Mouse (Mus musculus) embryo, embryonic 11 days (tissue): ENCODE measurements around the gene Cyp2d22.
"Not testable (repeated sequence)": the region's sequence is repeated elsewhere in the genome, so short reads cannot be mapped to it uniquely, and the experiment has no call there.

Experiments used
- DNase-seq: peaks from one replicate; pipeline ENCODE4 v3.0.0-alpha.2; 2015

Cyp2d22 gene

GRCm38 (mm10) chr15:82375855-82376254 lies 4.2 kb downstream of the Cyp2d22 start:
- DNase-seq, result no peak

- DNase-seq, result no peak
These were observed 5.6 kb downstream of the Cyp2d22 start for GRCm38 (mm10) chr15:82374437-82374836.

GRCm38 (mm10) chr15:82372991-82373390 lies 7.1 kb downstream of the Cyp2d22 start:
- DNase-seq, result no peak

GRCm38 (mm10) chr15:82372446-82372845 lies 7.6 kb downstream of the Cyp2d22 start:
- no peak for DNase-seq

GRCm38 (mm10) chr15:82368851-82369250 lies 11.2 kb downstream of the Cyp2d22 start:
- no peak for DNase-seq

- DNase-seq, result no peak
These were observed 11.9 kb downstream of the Cyp2d22 start for GRCm38 (mm10) chr15:82368146-82368545.

- DNase-seq, result not testable (repeated sequence)
These were observed 15.5 kb downstream of the Cyp2d22 start for GRCm38 (mm10) chr15:82364561-82364960.

- not testable (repeated sequence) for DNase-seq
These were observed 16.3 kb downstream of the Cyp2d22 start for GRCm38 (mm10) chr15:82363801-82364200.

GRCm38 (mm10) chr15:82362234-82362633 lies 17.8 kb downstream of the Cyp2d22 start:
- no peak for DNase-seq

GRCm38 (mm10) chr15:82361459-82362018 lies 18.5 kb downstream of the Cyp2d22 start:
- no peak for DNase-seq

- no peak for DNase-seq
These were observed 21.4 kb downstream of the Cyp2d22 start for GRCm38 (mm10) chr15:82358431-82359260.

GRCm38 (mm10) chr15:82354126-82354945 lies 25.7 kb downstream of the Cyp2d22 start, which contains the start of gene Ndufa6:
TSS of gene Ndufa6 (minus strand) at chr15:82354322.
- peak; percentile 97 for DNase-seq

- DNase-seq, result no peak
These were observed 26.3 kb downstream of the Cyp2d22 start for GRCm38 (mm10) chr15:82353745-82354113.

- no peak for DNase-seq
These were observed 26.8 kb downstream of the Cyp2d22 start for GRCm38 (mm10) chr15:82353078-82353744.

GRCm38 (mm10) chr15:82351480-82351879 lies 28.6 kb downstream of the Cyp2d22 start:
- no peak for DNase-seq

GRCm38 (mm10) chr15:82350349-82350748 lies 29.7 kb downstream of the Cyp2d22 start:
- DNase-seq, result no peak

- DNase-seq, result no peak
These were observed 31.1 kb downstream of the Cyp2d22 start for GRCm38 (mm10) chr15:82348999-82349341.

GRCm38 (mm10) chr15:82348258-82348998 lies 31.6 kb downstream of the Cyp2d22 start:
- DNase-seq, result no peak

- DNase-seq, result no peak
These were observed 32.2 kb downstream of the Cyp2d22 start for GRCm38 (mm10) chr15:82347852-82348251.

- DNase-seq, result no peak
These were observed 32.8 kb downstream of the Cyp2d22 start for GRCm38 (mm10) chr15:82347303-82347676.

GRCm38 (mm10) chr15:82346580-82347302 lies 33.3 kb downstream of the Cyp2d22 start:
- DNase-seq, result no peak
